Mouse (Mus musculus) CH12.LX (cell line): ENCODE results near the gene Gpat2. TPM values are rescaled to one million over a fixed set of nuclear protein-coding genes. Genes with fewer than 3 reads are reported as not detected.

ENCODE experiments used
- DNase-seq: peaks from one replicate; pipeline ENCODE4 v3.0.0-alpha.2; 2013; ENCODE audit errors: extremely low read depth
- H3K27ac ChIP-seq: 2 replicates; pipeline ENCODE4 v1.5.1; 2012; ENCODE audit warnings: low read depth, mild to moderate bottlenecking, control low read depth, moderate library complexity; ENCODE audit not compliant: insufficient read depth
- H3K27me3 ChIP-seq: replicated peaks from 2 replicates; pipeline ENCODE3; 2012; ENCODE audit warnings: inconsistent platforms
- H3K36me3 ChIP-seq, 2 experiments: replicated peaks in 1 of 2; 2 replicates each; pipeline versions ENCODE3 to v1.6.1; 2012; ENCODE audit warnings: inconsistent platforms in 1 of 2, low read length in 1 of 2, mild to moderate bottlenecking in 1 of 2, mixed read lengths in 1 of 2, moderate library complexity in 1 of 2; ENCODE audit not compliant: control insufficient read depth in 1 of 2, insufficient read depth in 1 of 2
- H3K4me1 ChIP-seq, 2 experiments: 2 replicates each; pipeline ENCODE4 v1.6.1; 2012; ENCODE audit warnings: inconsistent platforms in 1 of 2, moderate library complexity in 1 of 2; ENCODE audit not compliant: insufficient read depth in 2 of 2, control insufficient read depth in 1 of 2
- H3K4me2 ChIP-seq: 2 replicates; pipeline ENCODE4 v1.6.1; 2012; ENCODE audit warnings: low read depth, mild to moderate bottlenecking, control low read depth; ENCODE audit not compliant: poor library complexity, insufficient read depth, severe bottlenecking
- H3K4me3 ChIP-seq, 3 experiments: fragments of 150-350 bp in 1 of 3; sonication (generic) in 1 of 3; replicated peaks in 1 of 3; 2 replicates each; pipeline versions ENCODE3 to v1.5.1; 2011 to 2012; ENCODE audit warnings: low read depth in 2 of 3, low read length in 2 of 3, mild to moderate bottlenecking in 2 of 3, moderate library complexity in 2 of 3, control low read depth in 1 of 3, improper control_type of control experiment in 1 of 3, inconsistent platforms in 1 of 3, mixed read lengths in 1 of 3; ENCODE audit not compliant: poor library complexity in 1 of 3
- H3K79me2 ChIP-seq: replicated peaks from 2 replicates; pipeline ENCODE4 v1.6.1; 2012; ENCODE audit warnings: mild to moderate bottlenecking, moderate library complexity; ENCODE audit not compliant: control insufficient read depth, poor library complexity, insufficient read depth, severe bottlenecking; ENCODE audit errors: extremely low read depth
- H3K9ac ChIP-seq: 2 replicates; pipeline ENCODE4 v1.6.1; 2012; ENCODE audit warnings: low read depth, mild to moderate bottlenecking, control low read depth, moderate library complexity; ENCODE audit not compliant: insufficient read depth
- H3K9me3 ChIP-seq: replicated peaks from 2 replicates; pipeline ENCODE3; 2012; ENCODE audit warnings: low read length, inconsistent platforms, mixed read lengths
- BHLHE40 ChIP-seq: IDR thresholded peaks from 2 replicates; pipeline ENCODE4 v1.6.1; 2011; ENCODE audit warnings: mild to moderate bottlenecking, low read depth, low read length, improper control_type of control experiment
- CTCF ChIP-seq, 2 experiments: IDR thresholded peaks in 1 of 2; conservative IDR thresholded peaks in 1 of 2; 2 replicates each; pipeline ENCODE4 v1.5.1; 2011 to 2012; ENCODE audit warnings: low read depth in 2 of 2, low read length in 2 of 2, improper control_type of control experiment in 1 of 2, inconsistent platforms in 1 of 2, mild to moderate bottlenecking in 1 of 2, moderate library complexity in 1 of 2
- HCFC1 ChIP-seq: IDR thresholded peaks from 2 replicates; pipeline ENCODE4 v1.6.1; 2012; ENCODE audit warnings: low read depth, mild to moderate bottlenecking, inconsistent platforms, low read length, improper control_type of control experiment
- IRF4 ChIP-seq: IDR thresholded peaks from 2 replicates; pipeline ENCODE4 v1.6.1; 2014; ENCODE audit warnings: low read depth, mild to moderate bottlenecking, inconsistent platforms, low read length, improper control_type of control experiment
- KAT2A ChIP-seq: IDR thresholded peaks from 2 replicates; pipeline ENCODE4 v1.6.1; 2012; ENCODE audit warnings: low read length, improper control_type of control experiment, inconsistent platforms; ENCODE audit not compliant: insufficient replicate concordance
- MEF2A ChIP-seq: IDR thresholded peaks from 2 replicates; pipeline ENCODE4 v1.6.1; 2014; ENCODE audit warnings: low read depth, mild to moderate bottlenecking, inconsistent platforms, low read length, improper control_type of control experiment, borderline replicate concordance
- NELFE ChIP-seq: IDR thresholded peaks from 2 replicates; pipeline ENCODE4 v1.6.1; 2011; ENCODE audit warnings: low read depth, low read length, improper control_type of control experiment
- POLR2A ChIP-seq: IDR thresholded peaks from 2 replicates; pipeline ENCODE4 v1.6.1; 2011; ENCODE audit warnings: low read depth, mild to moderate bottlenecking, improper control_type of control experiment, low read length
- POLR2AphosphoS2 ChIP-seq: IDR thresholded peaks from 2 replicates; pipeline ENCODE4 v1.6.1; 2011; ENCODE audit warnings: low read depth, low read length, improper control_type of control experiment
- RAD21 ChIP-seq: IDR thresholded peaks from 2 replicates; pipeline ENCODE4 v1.6.1; 2011; ENCODE audit warnings: low read depth, mild to moderate bottlenecking, low read length, improper control_type of control experiment, moderate library complexity
- RCOR1 ChIP-seq: conservative IDR thresholded peaks from 2 replicates; pipeline ENCODE4 v1.6.1; 2012; ENCODE audit warnings: low read depth, mild to moderate bottlenecking, inconsistent platforms, low read length, improper control_type of control experiment
- SIN3A ChIP-seq: IDR thresholded peaks from 2 replicates; pipeline ENCODE4 v1.6.1; 2012; ENCODE audit warnings: low read length, improper control_type of control experiment, inconsistent platforms
- SMC3 ChIP-seq: IDR thresholded peaks from 2 replicates; pipeline ENCODE4 v1.6.1; 2011; ENCODE audit warnings: low read depth, low read length, improper control_type of control experiment
- TBP ChIP-seq: conservative IDR thresholded peaks from 2 replicates; pipeline ENCODE4 v1.6.1; 2011; ENCODE audit warnings: low read depth, low read length, improper control_type of control experiment
- TCF12 ChIP-seq: IDR thresholded peaks from 2 replicates; pipeline ENCODE4 v1.6.1; 2014; ENCODE audit warnings: low read depth, mild to moderate bottlenecking, inconsistent platforms, low read length, improper control_type of control experiment
- ZKSCAN1 ChIP-seq: IDR thresholded peaks from 2 replicates; pipeline ENCODE4 v1.6.1; 2012; ENCODE audit warnings: low read depth, inconsistent platforms, low read length, improper control_type of control experiment, borderline replicate concordance
- ZMIZ1 ChIP-seq: IDR thresholded peaks from 2 replicates; pipeline ENCODE4 v1.6.1; 2012; ENCODE audit warnings: low read depth, mild to moderate bottlenecking, inconsistent platforms, low read length, improper control_type of control experiment
- dilution Hi-C: fragments of 300-500 bp; cut with MboI; formaldehyde crosslinking; loops from 2 replicates; pipeline ENCODE4 v1.14.3; 2020; ENCODE audit warnings: low sequenced_read_pairs; ENCODE audit not compliant: extremely low pct_unique_long_range_greater_than_20kb, extremely low pct_ligation_motif_present
- in situ Hi-C: fragments of 300-500 bp; cut with MboI; formaldehyde crosslinking; loops from 3 replicates; pipeline ENCODE4 v1.14.3; 2019; ENCODE audit warnings: low sequenced_read_pairs, low pct_ligation_motif_present, low pct_unique_long_range_greater_than_20kb, mixed read lengths
- polyA plus RNA-seq: library from polyadenylated mRNA; unstranded; fragments of >175 nt; gene quantifications from 2 replicates; pipeline ENCODE4 v1.2.1, GENCODE M21; 2012; ENCODE audit warnings: low read depth; ENCODE audit not compliant: insufficient read length
- total RNA-seq, 2 experiments: library from RNA; depleted of rRNA; stranded (reverse); fragments of 300-350 nt in 1 of 2; fragments of >200 nt in 1 of 2; gene quantifications; 2 replicates each; pipeline ENCODE4 v1.2.3; 2012 to 2014

Gene Gpat2
- total and polyA plus RNA-seq, 3 experiments = 0.19 to 0.63 (median 0.21) TPM

DNA sequence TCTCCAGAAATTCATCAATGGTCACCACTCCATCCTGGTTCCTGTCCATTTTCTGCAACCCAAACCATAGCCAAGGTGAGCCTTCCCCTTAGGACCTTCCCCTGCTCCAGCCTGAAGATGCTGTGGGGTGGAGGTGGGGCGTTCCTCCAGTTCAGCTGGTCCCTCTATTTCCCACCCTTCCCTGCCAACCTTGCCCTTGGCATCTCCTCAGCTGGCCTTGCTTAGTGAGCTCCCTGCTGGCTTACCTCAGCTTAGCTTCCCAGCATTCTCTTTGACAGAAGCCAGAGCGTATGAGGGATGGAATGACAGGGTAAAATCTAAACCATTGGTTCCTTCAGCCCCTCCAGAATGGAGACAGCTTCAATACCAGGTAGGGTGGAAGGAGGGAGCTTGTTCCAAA is 34.3 kb downstream of the Gpat2 start:
- TF ChIP-seq ZMIZ1 = no peak
- TF ChIP-seq POLR2A = no peak
- TF ChIP-seq TBP = no peak
- no peak for TF ChIP-seq KAT2A
- TF ChIP-seq RCOR1 = no peak
- no peak for TF ChIP-seq HCFC1
- no peak for TF ChIP-seq IRF4
- no peak for TF ChIP-seq POLR2AphosphoS2
- TF ChIP-seq, all 38 proteins: peak for 0
- Histone ChIP-seq H3K9me3 (no peaks in the 10 kb centered on the region), H3K4me3 (no peak overlapping the region), H3K4me2 (no peak overlapping the region), H3K79me2 (no peaks in the 10 kb centered on the region), H3K27me3 (peaks cover 84% of the 10 kb centered on the region), H3K36me3 (no peaks in the 10 kb centered on the region), H3K4me1 (peaks cover 5 to 23% of the 10 kb centered on the region in 2 experiments), H3K9ac (no peak overlapping the region), H3K27ac (no peak overlapping the region)
- no peak for DNase-seq
- in situ Hi-C loops = no loop called here
- dilution Hi-C loops = no loop called here

DNA sequence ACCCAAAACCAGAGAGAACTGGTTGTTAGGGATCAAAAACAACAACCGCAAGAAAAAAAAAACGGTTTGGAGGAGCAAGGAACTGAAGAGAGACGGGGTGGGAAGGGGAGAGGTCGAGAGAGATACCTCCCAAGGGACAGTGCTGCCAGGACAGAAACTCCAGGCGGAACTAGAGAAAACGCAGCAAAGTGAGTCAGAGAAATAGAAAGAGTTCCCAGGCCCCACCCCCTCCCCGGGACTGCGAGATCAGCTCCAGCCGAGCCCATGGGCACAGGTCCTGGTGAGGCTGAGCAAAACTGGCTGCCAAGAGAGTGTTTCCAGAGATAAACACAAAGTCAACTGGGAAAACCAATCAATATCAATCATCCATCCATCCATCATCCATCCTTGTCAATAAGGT is 36.4 kb downstream of the Gpat2 start:
- H3K4me1 ChIP-seq = peaks cover 5 to 23% of the 10 kb centered on the region in 2 experiments
- no peaks in the 10 kb centered on the region for H3K79me2 ChIP-seq
- H3K4me2 ChIP-seq = peak overlapping the region; percentile 44
- H3K27ac ChIP-seq = no peak overlapping the region
- peaks cover 87% of the 10 kb centered on the region for H3K27me3 ChIP-seq
- dilution Hi-C loops (no loop called here), in situ Hi-C loops (loop anchor here (5.0 kb wide), 1 partner anchor 36 kb away; no protein-coding TSS in a partner anchor)
- no peak for DNase-seq
- H3K9me3 ChIP-seq = no peaks in the 10 kb centered on the region
- H3K36me3 ChIP-seq = no peaks in the 10 kb centered on the region
- no peak overlapping the region for H3K4me3 ChIP-seq
- H3K9ac ChIP-seq = no peak overlapping the region
- TF ChIP-seq BHLHE40 (no peak), TCF12 (no peak), ZKSCAN1 (no peak), ZMIZ1 (no peak), TBP (no peak)

DNA sequence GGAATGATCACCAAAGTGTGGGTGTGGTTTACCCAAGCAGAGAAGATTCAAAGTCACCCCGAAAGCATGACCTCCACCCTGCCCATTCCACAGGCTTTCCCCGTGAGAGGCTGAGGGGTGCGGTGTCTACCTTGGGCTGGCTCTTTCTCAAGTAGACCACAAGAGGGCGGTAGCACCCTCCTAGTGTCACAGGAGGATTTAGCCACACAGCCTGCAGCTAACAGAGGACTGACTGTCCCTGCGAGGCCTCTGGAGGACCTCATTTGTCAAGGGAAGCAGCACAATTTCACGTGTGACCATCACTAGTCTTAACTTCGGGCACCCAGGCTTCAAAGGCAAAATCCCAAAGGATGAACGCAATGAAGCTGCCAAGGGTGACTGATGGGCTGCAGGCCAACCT is 37.3 kb downstream of the Gpat2 start:
- dilution Hi-C loops = no loop called here
- Histone ChIP-seq H3K36me3 (no peaks in the 10 kb centered on the region), H3K27me3 (peaks cover 84% of the 10 kb centered on the region), H3K4me3 (no peak overlapping the region), H3K4me1 (peaks cover 5 to 23% of the 10 kb centered on the region in 2 experiments), H3K4me2 (peak overlapping the region; percentile 44; the same call in 1 of the 2 replicates), H3K9me3 (no peaks in the 10 kb centered on the region), H3K79me2 (no peaks in the 10 kb centered on the region), H3K9ac (no peak overlapping the region), H3K27ac (no peak overlapping the region)
- in situ Hi-C loops = loop anchor here (5.0 kb wide), 1 partner anchor 35 kb away; no protein-coding TSS in a partner anchor
- TF ChIP-seq MEF2A (0 out of 2 replicates have a peak, but pooled peaks have one; percentile 23), RAD21 (peak; percentile 88), SIN3A (0 out of 2 replicates have a peak, but pooled peaks have one; percentile 32), TCF12 (0 out of 2 replicates have a peak, but pooled peaks have one; percentile 13), HCFC1 (no peak), SMC3 (peak; percentile 85), CTCF (conservative IDR thresholded peaks at IDR 0.05 in 1 of 2, IDR thresholded peaks at IDR 0.05 in 1 of 2; ENCODE audit: low read depth in 2 of 2, low read length in 2 of 2) (peak; percentile 81 to 93), NELFE (0 out of 2 replicates have a peak, but pooled peaks have one; percentile 30), BHLHE40 (no peak)
- peak; percentile 72 for DNase-seq
